Comparison of ENCODE assay signal across 24 mouse cellular contexts in the genomic region with DNA sequence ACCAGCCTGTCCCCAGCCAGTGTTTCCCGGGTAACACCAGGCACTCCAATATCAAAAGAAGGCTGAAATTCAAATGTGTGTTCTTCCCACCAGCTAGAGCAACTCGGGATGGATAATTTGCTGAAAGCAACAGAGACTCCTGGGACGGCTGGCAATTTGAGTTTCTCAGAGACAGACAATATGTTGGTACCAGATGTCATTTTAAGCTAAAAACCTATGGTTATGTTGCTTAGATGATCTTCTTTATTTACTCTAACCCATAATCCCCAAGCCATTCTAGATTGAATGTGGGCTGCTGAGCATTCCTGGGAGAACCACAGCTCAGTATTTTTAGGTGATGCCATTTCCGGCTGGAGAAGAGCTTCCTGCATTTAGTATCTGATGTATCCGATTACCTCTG. TPM values are rescaled to one million over a fixed set of nuclear protein-coding genes. Genes with fewer than 3 reads are reported as not detected.
DNase-seq lines count a peak whose midpoint lies in the region; ATAC-seq and TF ChIP-seq lines count a peak whose summit lies in the region.
"Had no signal": no experiment of that assay in that cellular context is flagged by ENCODE, and none has a peak within 500 bp of the region (broad histone marks: within the 10 kb centered on the region; RNA-seq: fewer than 3 reads in every experiment).

No protein-coding gene starts in this region.

- H3K9ac ChIP-seq in hindbrain, postnatal 0 days (replicated peaks; ENCODE audit: low read length): no peak overlapping the region
- no peak overlapping the region for H3K9ac ChIP-seq in midbrain, embryonic 12.5 days (replicated peaks)
- H3K9ac ChIP-seq in midbrain, embryonic 16.5 days (ENCODE audit: low read depth, low read length): no peak overlapping the region
- H3K9ac ChIP-seq: embryonic facial prominence, embryonic 15.5 days; hindbrain, embryonic 15.5 days; intestine, embryonic 15.5 days; liver, embryonic 13.5 days; stomach, embryonic 15.5 days had no signal

- H3K4me3 ChIP-seq in hindbrain, embryonic 10.5 days: no peak overlapping the region
- H3K4me3 ChIP-seq in hindbrain, postnatal 0 days (ENCODE audit: low read length): no peak overlapping the region
- no peak overlapping the region for H3K4me3 ChIP-seq in midbrain, embryonic 12.5 days
- no peak overlapping the region for H3K4me3 ChIP-seq in midbrain, embryonic 16.5 days (ENCODE audit: low read depth, low read length)
- H3K4me3 ChIP-seq: embryonic facial prominence, embryonic 15.5 days; gastrocnemius, adult 2 months; hindbrain, embryonic 15.5 days; intestine, embryonic 15.5 days; left cerebral cortex, adult 2 months; liver, embryonic 13.5 days; stomach, embryonic 15.5 days had no signal

- H3K36me3 ChIP-seq in hindbrain, embryonic 10.5 days: no peaks in the 10 kb centered on the region
- H3K36me3 ChIP-seq in hindbrain, postnatal 0 days (ENCODE audit: insufficient read depth, low read length): no peaks in the 10 kb centered on the region
- no peaks in the 10 kb centered on the region for H3K36me3 ChIP-seq in midbrain, embryonic 12.5 days
- H3K36me3 ChIP-seq in midbrain, embryonic 16.5 days (ENCODE audit: control insufficient read depth, insufficient read depth, low read length): no peaks in the 10 kb centered on the region
- H3K36me3 ChIP-seq: embryonic facial prominence, embryonic 15.5 days; hindbrain, embryonic 15.5 days; intestine, embryonic 15.5 days; liver, embryonic 13.5 days; stomach, embryonic 15.5 days had no signal

- DNase-seq in hindbrain, embryonic 10.5 days (ENCODE audit: low spot score): no peak
- DNase-seq in hindbrain, postnatal 0 days (ENCODE audit: low spot score): no peak
- peak; percentile 34 to 47 for DNase-seq in right cerebral cortex, postnatal 10 days (ENCODE audit: low spot score in 2 of 2)
- no peak for DNase-seq in right cerebral cortex, postnatal 25 days
- DNase-seq: cerebellum, adult 18-20 months; cerebellum, postnatal 36 days; embryo, embryonic 11 days; gastrocnemius, adult 2 months; kidney, adult 8-10 months; kidney, postnatal 10 days; liver, embryonic 13.5 days; lung, adult 2 months; lung, postnatal 14 days; thymus, adult 18-20 months; thymus, postnatal 36 days had no signal

- no peak for TF ChIP-seq CTCF in hindbrain, postnatal 0 days (IDR thresholded peaks at IDR 0.05; ENCODE audit: low read depth)

- no peaks in the 10 kb centered on the region for H3K9me3 ChIP-seq in hindbrain, embryonic 10.5 days
- H3K9me3 ChIP-seq in hindbrain, postnatal 0 days (ENCODE audit: low read length): no peaks in the 10 kb centered on the region
- no peaks in the 10 kb centered on the region for H3K9me3 ChIP-seq in midbrain, embryonic 12.5 days
- H3K9me3 ChIP-seq in midbrain, embryonic 16.5 days (replicated peaks; ENCODE audit: control insufficient read depth, low read length, poor library complexity, severe bottlenecking): no peaks in the 10 kb centered on the region
- H3K9me3 ChIP-seq: embryonic facial prominence, embryonic 15.5 days; hindbrain, embryonic 15.5 days; intestine, embryonic 15.5 days; liver, embryonic 13.5 days; stomach, embryonic 15.5 days had no signal

- H3K27ac ChIP-seq in hindbrain, embryonic 10.5 days: peak overlapping the region; percentile 62; the same call in 1 of the 2 replicates
- no peak overlapping the region for H3K27ac ChIP-seq in hindbrain, postnatal 0 days
- peak overlapping the region; percentile 25; the same call in 1 of the 2 replicates for H3K27ac ChIP-seq in midbrain, embryonic 12.5 days (replicated peaks)
- no peak overlapping the region for H3K27ac ChIP-seq in midbrain, embryonic 16.5 days (ENCODE audit: low read length)
- H3K27ac ChIP-seq: embryonic facial prominence, embryonic 15.5 days; gastrocnemius, adult 2 months; hindbrain, embryonic 15.5 days; intestine, embryonic 15.5 days; left cerebral cortex, adult 2 months; liver, embryonic 13.5 days; stomach, embryonic 15.5 days had no signal

- no peak for ATAC-seq in hindbrain, postnatal 0 days
- no peak for ATAC-seq in midbrain, embryonic 12.5 days (ENCODE audit: low FRiP score, low read depth)
- no peak for ATAC-seq in midbrain, embryonic 16.5 days
- ATAC-seq in megakaryocyte, adult 5-6 weeks (ENCODE audit: poor library complexity, severe bottlenecking): no peak
- ATAC-seq: intestine, embryonic 15.5 days had no signal

- H3K27me3 ChIP-seq in hindbrain, embryonic 10.5 days (ENCODE audit: insufficient read depth, poor library complexity, severe bottlenecking): no peaks in the 10 kb centered on the region
- no peaks in the 10 kb centered on the region for H3K27me3 ChIP-seq in hindbrain, postnatal 0 days (ENCODE audit: insufficient read depth, low read length)
- H3K27me3 ChIP-seq in midbrain, embryonic 12.5 days: no peaks in the 10 kb centered on the region
- no peaks in the 10 kb centered on the region for H3K27me3 ChIP-seq in midbrain, embryonic 16.5 days (ENCODE audit: control insufficient read depth, insufficient read depth, low read depth, low read length)
- H3K27me3 ChIP-seq: embryonic facial prominence, embryonic 15.5 days; hindbrain, embryonic 15.5 days; intestine, embryonic 15.5 days; liver, embryonic 13.5 days; stomach, embryonic 15.5 days had no signal

- peaks cover 29% of the 10 kb centered on the region for H3K4me1 ChIP-seq in hindbrain, embryonic 10.5 days (replicated peaks)
- no peaks in the 10 kb centered on the region for H3K4me1 ChIP-seq in hindbrain, postnatal 0 days (ENCODE audit: insufficient read depth, low read length)
- H3K4me1 ChIP-seq in midbrain, embryonic 12.5 days: peaks cover 15% of the 10 kb centered on the region
- peaks cover 19% of the 10 kb centered on the region for H3K4me1 ChIP-seq in midbrain, embryonic 16.5 days (ENCODE audit: control insufficient read depth, insufficient read depth, low read length)
- H3K4me1 ChIP-seq: embryonic facial prominence, embryonic 15.5 days; intestine, embryonic 15.5 days; liver, embryonic 13.5 days; stomach, embryonic 15.5 days had no signal

- WGBS in hindbrain, embryonic 10.5 days: 57% methylated on average over 5 of the region's 5 CpGs
- 41% methylated on average over 5 of the region's 5 CpGs for WGBS in hindbrain, postnatal 0 days
- 47% methylated on average over 5 of the region's 5 CpGs for WGBS in midbrain, embryonic 12.5 days
- 36% methylated on average over 5 of the region's 5 CpGs for whole genome bisulfite sequencing in midbrain, embryonic 16.5 days

- H3K4me2 ChIP-seq in hindbrain, postnatal 0 days (ENCODE audit: low read depth, low read length): no peak overlapping the region
- H3K4me2 ChIP-seq in midbrain, embryonic 12.5 days (replicated peaks): no peak overlapping the region
- no peak overlapping the region for H3K4me2 ChIP-seq in midbrain, embryonic 16.5 days (ENCODE audit: low read length)
- H3K4me2 ChIP-seq: embryonic facial prominence, embryonic 15.5 days; hindbrain, embryonic 15.5 days; intestine, embryonic 15.5 days; liver, embryonic 13.5 days; stomach, embryonic 15.5 days had no signal

RNA-seq across cellular contexts. Expression of gene Fam78b, which starts 56.3 kb away (rescaled TPM):
- 3.9 and 5.7 TPM in 2 replicates for polyA plus RNA-seq in hindbrain, embryonic 10.5 days (2016; fragmentation: Nextera tagmentation; extraction: Ambion mirVana)
- 16.4 and 17.1 TPM in 2 replicates for total RNA-seq in hindbrain, postnatal 0 days (2014; rRNA removed)
- 5.4 and 5.7 TPM in 2 replicates for polyA plus RNA-seq in hindbrain, postnatal 0 days (2015; fragmentation: Nextera tagmentation; extraction: Ambion mirVana)
- 8.7 and 10.3 TPM in 2 replicates for polyA plus RNA-seq in midbrain, embryonic 12.5 days (2016; fragmentation: Nextera tagmentation; extraction: Ambion mirVana)
- 7.2 and 10.1 TPM in 2 replicates for polyA plus RNA-seq in midbrain, embryonic 16.5 days (2015; fragmentation: Nextera tagmentation; extraction: Ambion mirVana)
- 4.0 and 4.6 TPM in 2 replicates for total RNA-seq in megakaryocyte, adult 5-6 weeks (2015)
- 2.0 and 2.6 TPM in 2 replicates for total RNA-seq in megakaryocyte, adult 5-6 weeks (2017)
- total RNA-seq: MEL had no signal

Comparison
In these comparisons a context has a peak if more than half of its experiments do, and no peak if none do; other contexts are left out.
1. DNase-seq: peak in right cerebral cortex, postnatal 10 days (2 of 2); none in hindbrain, embryonic 10.5 days (single experiment), hindbrain, postnatal 0 days (single experiment) and right cerebral cortex, postnatal 25 days (single experiment).
2. H3K27ac ChIP-seq: peak in hindbrain, embryonic 10.5 days (single experiment) and midbrain, embryonic 12.5 days (single experiment); none in hindbrain, postnatal 0 days (single experiment) and midbrain, embryonic 16.5 days (single experiment).